Mouse (Mus musculus) liver, embryonic 14.5 days (tissue): ENCODE data around the gene Ppp1r13l. TPM values are rescaled to one million over a fixed set of nuclear protein-coding genes. Genes with fewer than 3 reads are reported as not detected.
A peak's percentile ranks its signal among the peaks of the same experiment; 100 is the strongest.

Experiments
- ATAC-seq: fragments of 200-750 bp; cut with Nextera tagmentation; 2 replicates; pipeline ENCODE4 v1.8.0; 2017; ENCODE audit warnings: moderate number of reproducible peaks, mild to moderate bottlenecking, moderate library complexity; ENCODE audit not compliant: insufficient read depth
- DNase-seq, 3 experiments: peaks; one replicate each; pipeline ENCODE4 v3.0.0-alpha.2; 2012 to 2013; ENCODE audit warnings: low read depth in 3 of 3, low spot score in 3 of 3
- H3K27ac ChIP-seq: fragments of 300-500 bp; sonication (generic); 2 replicates; pipeline ENCODE4 v1.5.1; 2014; ENCODE audit warnings: moderate library complexity, mild to moderate bottlenecking, control low read depth, inconsistent platforms
- H3K27me3 ChIP-seq: fragments of 300-500 bp; sonication (generic); 2 replicates; pipeline ENCODE4 v1.6.1; 2014; ENCODE audit warnings: mild to moderate bottlenecking, low read length, moderate library complexity; ENCODE audit not compliant: control insufficient read depth, insufficient read depth
- H3K36me3 ChIP-seq: fragments of 300-500 bp; sonication (generic); replicated peaks from 2 replicates; pipeline ENCODE4 v1.6.1; 2014; ENCODE audit warnings: low read depth; ENCODE audit not compliant: control insufficient read depth, insufficient read depth
- H3K4me1 ChIP-seq, 2 experiments: fragments of 200-500 bp in 1 of 2; fragments of 300-500 bp in 1 of 2; sonication (generic) in 1 of 2; replicated peaks; 2 replicates each; pipeline ENCODE4 v1.6.1; 2012 to 2014; ENCODE audit warnings: antibody characterized with exemption in 1 of 2, inconsistent platforms in 1 of 2, low read length in 1 of 2; ENCODE audit not compliant: control insufficient read depth in 2 of 2, insufficient read depth in 2 of 2
- H3K4me2 ChIP-seq: fragments of 300-500 bp; sonication (generic); 2 replicates; pipeline ENCODE4 v1.6.1; 2014; ENCODE audit warnings: low read depth, mild to moderate bottlenecking, control low read depth, moderate library complexity
- H3K4me3 ChIP-seq, 2 experiments: fragments of 200-500 bp in 1 of 2; fragments of 300-500 bp in 1 of 2; sonication (generic) in 1 of 2; 2 replicates each; pipeline ENCODE4 v1.5.1; 2012 to 2014; ENCODE audit warnings: low read depth in 2 of 2, low read length in 2 of 2, mild to moderate bottlenecking in 2 of 2, control low read depth in 1 of 2, inconsistent platforms in 1 of 2, moderate library complexity in 1 of 2; ENCODE audit not compliant: insufficient read depth in 1 of 2
- H3K9ac ChIP-seq: fragments of 300-500 bp; sonication (generic); replicated peaks from 2 replicates; pipeline ENCODE4 v1.6.1; 2014; ENCODE audit warnings: mild to moderate bottlenecking, control low read depth, moderate library complexity
- H3K9me3 ChIP-seq: fragments of 300-500 bp; sonication (generic); 2 replicates; pipeline ENCODE4 v1.6.1; 2016; ENCODE audit warnings: low read length, mixed read lengths; ENCODE audit not compliant: control insufficient read depth
- CTCF ChIP-seq: IDR thresholded peaks from 2 replicates; pipeline ENCODE4 v1.5.1; 2016; ENCODE audit warnings: antibody characterized with exemption, low read depth, control low read depth
- EP300 ChIP-seq: IDR thresholded peaks from 2 replicates; pipeline ENCODE4 v1.6.1; 2016; ENCODE audit warnings: antibody characterized with exemption, low read depth
- WGBS: fragments of 180-500 bp; shearing (Covaris S2); extraction: QIAGEN DNeasy Blood & Tissue Kit; methylation state at CpG from one replicate; pipeline ENCODE4 v1.1.7; 2014; ENCODE audit not compliant: insufficient replicate concordance; 5-methylcytosine and 5-hydroxymethylcytosine counted together
- polyA plus RNA-seq, 2 experiments: library from polyadenylated mRNA; depleted of rRNA in 1 of 2; stranded (reverse) in 1 of 2; unstranded in 1 of 2; fragments of >200 nt; fragmentation: Nextera tagmentation in 1 of 2; extraction: Ambion mirVana in 1 of 2; gene quantifications; 2 replicates each; pipeline versions ENCODE4 v1.2.1 to v1.2.3; 2012 to 2014

The Ppp1r13l gene
- polyA plus RNA-seq, 2 experiments = 0.65 to 2.3 TPM

GRCm38 (mm10) chr7:19360944-19361343, 1.4 kb downstream of the Ppp1r13l start:
- Histone ChIP-seq H3K36me3 (peaks cover 5% of the 10 kb centered on the region; the same call in 1 of the 2 replicates), H3K27me3 (no peaks in the 10 kb centered on the region), H3K4me3 (peak overlapping the region; percentile 73 to 76), H3K4me2 (peak overlapping the region; percentile 100), H3K27ac (peak overlapping the region; percentile 62), H3K9me3 (no peaks in the 10 kb centered on the region), H3K4me1 (peaks cover 19 to 27% of the 10 kb centered on the region in 2 experiments), H3K9ac (peak overlapping the region; percentile 64)
- under 1% methylated on average over 27 of the region's 27 CpGs for WGBS
- DNase-seq (peak; percentile 83 to 90 (median 87)), ATAC-seq (peak; percentile 73)
- TF ChIP-seq CTCF = no peak
- no peak for TF ChIP-seq EP300

- H3K4me1 ChIP-seq = peaks cover 19 to 27% of the 10 kb centered on the region in 2 experiments
- H3K36me3 ChIP-seq = peaks cover 5% of the 10 kb centered on the region; the same call in 1 of the 2 replicates
- no peak overlapping the region; the same call in 1 of the 2 replicates for H3K27ac ChIP-seq
- TF ChIP-seq CTCF (peak; percentile 96), EP300 (no peak)
- H3K4me3 ChIP-seq = peak overlapping the region; percentile 73 to 76
- ATAC-seq (no peak), DNase-seq (peak; percentile 73 to 80 (median 73))
- no peaks in the 10 kb centered on the region for H3K9me3 ChIP-seq
- H3K27me3 ChIP-seq = no peaks in the 10 kb centered on the region
- peak overlapping the region; percentile 100 for H3K4me2 ChIP-seq
- 9% methylated on average over 16 of the region's 16 CpGs for WGBS
- peak overlapping the region; percentile 63 for H3K9ac ChIP-seq
Measured at GRCm38 (mm10) chr7:19361720-19362119, 2.2 kb downstream of the Ppp1r13l start.

DNA sequence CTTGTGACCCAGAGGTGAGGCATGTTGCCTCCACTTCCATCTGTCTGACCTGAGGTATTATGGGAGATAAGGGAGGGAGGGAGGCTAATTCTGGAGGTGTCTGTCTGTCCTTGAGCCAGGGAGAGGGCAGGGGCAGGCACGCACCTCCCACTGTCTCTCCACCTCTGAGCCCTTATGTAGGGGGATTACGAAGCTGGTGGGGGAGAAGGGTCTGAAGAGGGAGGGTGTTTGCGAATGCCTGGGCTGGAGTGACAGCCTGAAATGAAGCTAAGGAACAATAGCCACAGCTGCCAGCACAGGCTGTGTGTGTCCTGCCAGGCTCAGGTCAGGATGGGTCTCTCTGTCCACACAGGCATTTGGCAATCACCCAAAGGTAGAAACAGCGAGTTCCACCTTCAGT, 2.7 kb downstream of the Ppp1r13l start:
- Histone ChIP-seq H3K4me1 (peaks cover 19 to 27% of the 10 kb centered on the region in 2 experiments), H3K4me3 (no peak overlapping the region), H3K27me3 (no peaks in the 10 kb centered on the region), H3K36me3 (peaks cover 2% of the 10 kb centered on the region; the same call in 1 of the 2 replicates), H3K9me3 (no peaks in the 10 kb centered on the region), H3K27ac (no peak overlapping the region), H3K4me2 (peak overlapping the region; percentile 100), H3K9ac (no peak overlapping the region)
- TF ChIP-seq CTCF (no peak), EP300 (no peak)
- DNase-seq (no peak), ATAC-seq (no peak)
- 44% methylated on average over 4 of the region's 4 CpGs for WGBS

GRCm38 (mm10) chr7:19363881-19364280, 4.3 kb downstream of the Ppp1r13l start:
- peak; percentile 94 for TF ChIP-seq CTCF
- no peak for TF ChIP-seq EP300
- Histone ChIP-seq H3K27me3 (no peaks in the 10 kb centered on the region; the same call in 1 of the 2 replicates), H3K27ac (no peak overlapping the region), H3K4me2 (no peak overlapping the region), H3K36me3 (no peaks in the 10 kb centered on the region), H3K9me3 (no peaks in the 10 kb centered on the region), H3K4me1 (peaks cover 19 to 21% of the 10 kb centered on the region in 2 experiments), H3K9ac (no peak overlapping the region), H3K4me3 (no peak overlapping the region)
- DNase-seq (no peak), ATAC-seq (no peak)
- WGBS = 3% methylated on average over 18 of the region's 18 CpGs

DNA sequence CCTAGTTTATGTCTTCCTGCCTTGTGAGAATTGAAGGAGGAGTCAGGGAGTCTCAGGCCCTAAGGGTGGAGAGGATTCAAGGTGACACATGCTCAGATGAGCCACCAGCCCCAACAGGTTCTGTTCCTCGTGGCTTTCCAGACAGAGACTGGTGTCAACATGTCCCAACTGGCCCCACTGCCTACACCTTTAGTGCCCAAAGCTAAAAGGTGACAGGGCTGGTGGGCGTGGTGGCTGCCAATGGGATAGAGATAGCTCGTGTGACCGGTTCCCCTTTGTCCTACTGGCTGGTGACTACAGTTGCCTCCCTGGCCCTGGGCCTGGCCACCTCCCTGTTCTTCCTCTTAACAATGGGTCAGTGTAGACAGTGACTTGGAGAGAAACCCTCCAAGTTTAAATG, 5.8 kb downstream of the Ppp1r13l start:
- WGBS = 50% methylated on average over 4 of the region's 4 CpGs
- ATAC-seq (no peak), DNase-seq (no peak)
- Histone ChIP-seq H3K4me1 (peaks cover 15 to 16% of the 10 kb centered on the region in 2 experiments), H3K36me3 (no peaks in the 10 kb centered on the region), H3K4me2 (no peak overlapping the region), H3K9ac (no peak overlapping the region), H3K9me3 (no peaks in the 10 kb centered on the region), H3K27ac (no peak overlapping the region), H3K4me3 (no peak overlapping the region), H3K27me3 (peaks cover 5% of the 10 kb centered on the region)
- TF ChIP-seq EP300 (no peak), CTCF (no peak)
